Mouse (Mus musculus): Measurements from ENCODE around the gene Cd164l2. TPM values are rescaled to one million over a fixed set of nuclear protein-coding genes. Genes with fewer than 3 reads are reported as not detected.

The Cd164l2 gene
- polyA plus RNA-seq, 1 experiment from 2014 or later: 1.9 TPM

GRCm38 (mm10) chr4:133220656-133221055, 8.7 kb downstream of the Cd164l2 start:
- Histone ChIP-seq H3K9ac (ENCODE audit: low read length) (peak overlapping the region; percentile 20; the same call in 1 of the 2 replicates), H3K27ac (ENCODE audit: low read depth) (no peak overlapping the region), H3K4me2 (ENCODE audit: low read length) (peak overlapping the region; percentile 63), H3K4me3 (ENCODE audit: low read depth, low read length) (peak overlapping the region; percentile 33), H3K9me3 (ENCODE audit: control insufficient read depth, low read length) (no peaks in the 10 kb centered on the region), H3K27me3 (replicated peaks; ENCODE audit: control insufficient read depth, insufficient read depth, low read length) (peaks cover 9% of the 10 kb centered on the region; the same call in 1 of the 2 replicates), H3K36me3 (ENCODE audit: control insufficient read depth, insufficient read depth, low read length) (no peaks in the 10 kb centered on the region), H3K4me1 (replicated peaks; ENCODE audit: control insufficient read depth, insufficient read depth, low read length) (no peaks in the 10 kb centered on the region; the same call in 1 of the 2 replicates)
- peak; percentile 57; the same call in 1 of the 2 replicates for ATAC-seq (replicated peaks; ENCODE audit: low FRiP score, low TSS enrichment, low read depth)
- whole genome bisulfite sequencing: 2% methylated on average over 25 of the region's 25 CpGs
- peak; percentile 81 for DNase-seq (ENCODE audit: low spot score)

- no peak overlapping the region for H3K4me3 ChIP-seq (ENCODE audit: low read depth, low read length)
- no peaks in the 10 kb centered on the region; the same call in 1 of the 2 replicates for H3K4me1 ChIP-seq (replicated peaks; ENCODE audit: control insufficient read depth, insufficient read depth, low read length)
- ATAC-seq (replicated peaks; ENCODE audit: low FRiP score, low TSS enrichment, low read depth) (no peak), DNase-seq (ENCODE audit: low spot score) (no peak)
- H3K27ac ChIP-seq (ENCODE audit: low read depth): no peak overlapping the region
- H3K36me3 ChIP-seq (ENCODE audit: control insufficient read depth, insufficient read depth, low read length): no peaks in the 10 kb centered on the region
- H3K27me3 ChIP-seq (replicated peaks; ENCODE audit: control insufficient read depth, insufficient read depth, low read length): peaks cover 9% of the 10 kb centered on the region; the same call in 1 of the 2 replicates
- H3K9me3 ChIP-seq (ENCODE audit: control insufficient read depth, low read length): no peaks in the 10 kb centered on the region
- H3K9ac ChIP-seq (ENCODE audit: low read length): no peak overlapping the region
- WGBS: 86% methylated on average over 8 of the region's 8 CpGs
- no peak overlapping the region for H3K4me2 ChIP-seq (ENCODE audit: low read length)
Observed at GRCm38 (mm10) chr4:133221701-133222100, 9.8 kb downstream of the Cd164l2 start.

- Histone ChIP-seq H3K9me3 (ENCODE audit: control insufficient read depth, low read length) (no peaks in the 10 kb centered on the region), H3K4me1 (replicated peaks; ENCODE audit: control insufficient read depth, insufficient read depth, low read length) (no peaks in the 10 kb centered on the region; the same call in 1 of the 2 replicates), H3K27me3 (replicated peaks; ENCODE audit: control insufficient read depth, insufficient read depth, low read length) (peaks cover 9% of the 10 kb centered on the region; the same call in 1 of the 2 replicates), H3K4me3 (ENCODE audit: low read depth, low read length) (no peak overlapping the region), H3K4me2 (ENCODE audit: low read length) (no peak overlapping the region), H3K36me3 (ENCODE audit: control insufficient read depth, insufficient read depth, low read length) (no peaks in the 10 kb centered on the region), H3K27ac (ENCODE audit: low read depth) (no peak overlapping the region), H3K9ac (ENCODE audit: low read length) (no peak overlapping the region)
- ATAC-seq (replicated peaks; ENCODE audit: low FRiP score, low TSS enrichment, low read depth): no peak
- WGBS: 52% methylated on average over 5 of the region's 5 CpGs
- DNase-seq (ENCODE audit: low spot score): no peak
Observed at GRCm38 (mm10) chr4:133223875-133224274, 11.9 kb downstream of the Cd164l2 start.

GRCm38 (mm10) chr4:133226073-133226472, 14.1 kb downstream of the Cd164l2 start:
- Histone ChIP-seq H3K9ac (ENCODE audit: low read length) (no peak overlapping the region), H3K9me3 (ENCODE audit: control insufficient read depth, low read length) (no peaks in the 10 kb centered on the region), H3K4me1 (replicated peaks; ENCODE audit: control insufficient read depth, insufficient read depth, low read length) (no peaks in the 10 kb centered on the region; the same call in 1 of the 2 replicates), H3K27ac (ENCODE audit: low read depth) (no peak overlapping the region), H3K4me3 (ENCODE audit: low read depth, low read length) (no peak overlapping the region), H3K4me2 (ENCODE audit: low read length) (no peak overlapping the region), H3K27me3 (replicated peaks; ENCODE audit: control insufficient read depth, insufficient read depth, low read length) (peaks cover 9% of the 10 kb centered on the region; the same call in 1 of the 2 replicates), H3K36me3 (ENCODE audit: control insufficient read depth, insufficient read depth, low read length) (no peaks in the 10 kb centered on the region)
- DNase-seq (ENCODE audit: low spot score) (no peak), ATAC-seq (replicated peaks; ENCODE audit: low FRiP score, low TSS enrichment, low read depth) (no peak)
- WGBS: 69% methylated on average over 10 of the region's 10 CpGs

GRCm38 (mm10) chr4:133227636-133228035, 15.7 kb downstream of the Cd164l2 start:
- no peak for ATAC-seq (replicated peaks; ENCODE audit: low FRiP score, low TSS enrichment, low read depth)
- Histone ChIP-seq H3K4me2 (ENCODE audit: low read length) (no peak overlapping the region), H3K36me3 (ENCODE audit: control insufficient read depth, insufficient read depth, low read length) (no peaks in the 10 kb centered on the region), H3K9ac (ENCODE audit: low read length) (no peak overlapping the region), H3K27ac (ENCODE audit: low read depth) (no peak overlapping the region), H3K27me3 (replicated peaks; ENCODE audit: control insufficient read depth, insufficient read depth, low read length) (no peaks in the 10 kb centered on the region), H3K9me3 (ENCODE audit: control insufficient read depth, low read length) (no peaks in the 10 kb centered on the region), H3K4me1 (replicated peaks; ENCODE audit: control insufficient read depth, insufficient read depth, low read length) (no peaks in the 10 kb centered on the region; the same call in 1 of the 2 replicates), H3K4me3 (ENCODE audit: low read depth, low read length) (no peak overlapping the region)
- DNase-seq (ENCODE audit: low spot score): no peak
- WGBS: 75% methylated on average over 8 of the region's 8 CpGs

GRCm38 (mm10) chr4:133229582-133229981, 17.7 kb downstream of the Cd164l2 start:
- no peaks in the 10 kb centered on the region for H3K4me1 ChIP-seq (replicated peaks; ENCODE audit: control insufficient read depth, insufficient read depth, low read length)
- no peaks in the 10 kb centered on the region for H3K36me3 ChIP-seq (ENCODE audit: control insufficient read depth, insufficient read depth, low read length)
- H3K4me2 ChIP-seq (ENCODE audit: low read length): no peak overlapping the region
- no peak overlapping the region for H3K27ac ChIP-seq (ENCODE audit: low read depth)
- no peak for DNase-seq (ENCODE audit: low spot score)
- H3K27me3 ChIP-seq (replicated peaks; ENCODE audit: control insufficient read depth, insufficient read depth, low read length): no peaks in the 10 kb centered on the region
- H3K9ac ChIP-seq (ENCODE audit: low read length): no peak overlapping the region
- 75% methylated on average over 8 of the region's 8 CpGs for WGBS
- no peak overlapping the region for H3K4me3 ChIP-seq (ENCODE audit: low read depth, low read length)
- no peak for ATAC-seq (replicated peaks; ENCODE audit: low FRiP score, low TSS enrichment, low read depth)
- no peaks in the 10 kb centered on the region for H3K9me3 ChIP-seq (ENCODE audit: control insufficient read depth, low read length)

GRCm38 (mm10) chr4:133233285-133233976, 21.5 kb downstream of the Cd164l2 start:
- H3K36me3 ChIP-seq (ENCODE audit: control insufficient read depth, insufficient read depth, low read length): no peaks in the 10 kb centered on the region
- ATAC-seq (replicated peaks; ENCODE audit: low FRiP score, low TSS enrichment, low read depth): no peak
- H3K4me3 ChIP-seq (ENCODE audit: low read depth, low read length): no peak overlapping the region
- 33% methylated on average over 10 of the region's 10 CpGs for WGBS
- no peaks in the 10 kb centered on the region for H3K27me3 ChIP-seq (replicated peaks; ENCODE audit: control insufficient read depth, insufficient read depth, low read length)
- no peak for DNase-seq (ENCODE audit: low spot score)
- H3K27ac ChIP-seq (ENCODE audit: low read depth): no peak overlapping the region
- no peaks in the 10 kb centered on the region for H3K4me1 ChIP-seq (replicated peaks; ENCODE audit: control insufficient read depth, insufficient read depth, low read length)
- H3K4me2 ChIP-seq (ENCODE audit: low read length): no peak overlapping the region
- H3K9ac ChIP-seq (ENCODE audit: low read length): no peak overlapping the region
- H3K9me3 ChIP-seq (ENCODE audit: control insufficient read depth, low read length): no peaks in the 10 kb centered on the region

GRCm38 (mm10) chr4:133234771-133235170, 22.8 kb downstream of the Cd164l2 start:
- H3K9ac ChIP-seq (ENCODE audit: low read length): no peak overlapping the region
- no peak overlapping the region for H3K27ac ChIP-seq (ENCODE audit: low read depth)
- no peak overlapping the region for H3K4me3 ChIP-seq (ENCODE audit: low read depth, low read length)
- H3K27me3 ChIP-seq (replicated peaks; ENCODE audit: control insufficient read depth, insufficient read depth, low read length): no peaks in the 10 kb centered on the region
- ATAC-seq (replicated peaks; ENCODE audit: low FRiP score, low TSS enrichment, low read depth) (no peak), DNase-seq (ENCODE audit: low spot score) (no peak)
- no peaks in the 10 kb centered on the region for H3K4me1 ChIP-seq (replicated peaks; ENCODE audit: control insufficient read depth, insufficient read depth, low read length)
- 55% methylated on average over 5 of the region's 5 CpGs for WGBS
- no peaks in the 10 kb centered on the region for H3K9me3 ChIP-seq (ENCODE audit: control insufficient read depth, low read length)
- H3K4me2 ChIP-seq (ENCODE audit: low read length): no peak overlapping the region
- no peaks in the 10 kb centered on the region for H3K36me3 ChIP-seq (ENCODE audit: control insufficient read depth, insufficient read depth, low read length)

- no peaks in the 10 kb centered on the region for H3K36me3 ChIP-seq (ENCODE audit: control insufficient read depth, insufficient read depth, low read length)
Observed at GRCm38 (mm10) chr4:133235415-133235814, 23.5 kb downstream of the Cd164l2 start.

More at GRCm38 (mm10) chr4:133235415-133235814, 23.5 kb downstream of the Cd164l2 start:
- WGBS: 69% methylated on average over 5 of the region's 5 CpGs
- Histone ChIP-seq H3K9me3 (ENCODE audit: control insufficient read depth, low read length) (no peaks in the 10 kb centered on the region), H3K4me2 (ENCODE audit: low read length) (no peak overlapping the region), H3K4me1 (replicated peaks; ENCODE audit: control insufficient read depth, insufficient read depth, low read length) (0 out of 2 replicates have a peak, but pooled peaks cover under 1% of the 10 kb centered on the region), H3K4me3 (ENCODE audit: low read depth, low read length) (no peak overlapping the region), H3K27me3 (replicated peaks; ENCODE audit: control insufficient read depth, insufficient read depth, low read length) (no peaks in the 10 kb centered on the region), H3K27ac (ENCODE audit: low read depth) (no peak overlapping the region), H3K9ac (ENCODE audit: low read length) (no peak overlapping the region)
- DNase-seq (ENCODE audit: low spot score): no peak
- no peak for ATAC-seq (replicated peaks; ENCODE audit: low FRiP score, low TSS enrichment, low read depth)

Data from intestine, embryonic 14.5 days (tissue).